Mouse (Mus musculus) cerebellum, adult 11 months (tissue): ENCODE measurements at regions not wholly inside any gene's neighbourhood (a gene's known extent, or its start where the extent isn't known, plus 50 kb on each side); places are given as distances from the start of the nearest gene placed in this dataset.

Experiments used
- DNase-seq: peaks from one replicate; pipeline ENCODE4 v3.0.0; 2022

DNA sequence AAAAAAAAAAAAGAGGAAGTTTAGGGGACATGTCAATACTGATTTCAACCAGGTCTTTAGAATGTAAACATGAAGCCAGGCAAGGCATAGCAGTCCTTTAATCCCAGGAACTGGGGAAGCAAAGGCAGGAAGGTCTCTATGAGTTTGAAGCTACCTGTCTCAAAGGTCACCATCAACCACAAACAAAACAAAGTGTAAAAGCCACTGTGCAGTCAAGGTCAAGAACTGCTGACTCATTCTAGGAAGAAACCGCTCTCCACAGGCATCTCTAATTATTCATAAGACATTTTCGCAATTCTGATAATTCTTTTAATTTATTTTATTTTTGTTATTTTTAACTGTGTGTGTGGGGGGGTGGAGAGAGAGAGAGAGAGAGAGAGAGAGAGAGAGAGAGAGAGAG is 364.0 kb downstream of the Cntnap4 start:
- no peak for DNase-seq

DNA sequence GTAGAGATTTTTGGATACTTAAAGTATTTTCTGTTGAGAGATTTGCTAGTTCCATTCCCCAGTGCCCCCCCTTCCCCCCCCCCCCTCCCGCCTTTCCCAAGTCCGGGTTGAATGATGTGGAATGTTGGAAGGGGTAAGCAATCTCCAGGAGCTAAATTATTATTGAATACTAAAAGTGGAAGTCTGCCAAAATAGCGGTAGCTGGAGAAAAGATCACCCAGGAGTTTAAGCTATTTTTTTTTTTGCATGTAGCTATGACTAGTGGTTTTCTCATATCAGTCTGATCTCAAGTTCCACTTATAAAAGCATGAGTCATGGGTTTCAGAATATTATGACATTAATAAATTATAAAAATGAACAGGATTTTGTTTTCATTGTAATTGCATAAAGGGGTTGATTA is 365.6 kb downstream of the Cntnap4 start:
- no peak for DNase-seq

DNA sequence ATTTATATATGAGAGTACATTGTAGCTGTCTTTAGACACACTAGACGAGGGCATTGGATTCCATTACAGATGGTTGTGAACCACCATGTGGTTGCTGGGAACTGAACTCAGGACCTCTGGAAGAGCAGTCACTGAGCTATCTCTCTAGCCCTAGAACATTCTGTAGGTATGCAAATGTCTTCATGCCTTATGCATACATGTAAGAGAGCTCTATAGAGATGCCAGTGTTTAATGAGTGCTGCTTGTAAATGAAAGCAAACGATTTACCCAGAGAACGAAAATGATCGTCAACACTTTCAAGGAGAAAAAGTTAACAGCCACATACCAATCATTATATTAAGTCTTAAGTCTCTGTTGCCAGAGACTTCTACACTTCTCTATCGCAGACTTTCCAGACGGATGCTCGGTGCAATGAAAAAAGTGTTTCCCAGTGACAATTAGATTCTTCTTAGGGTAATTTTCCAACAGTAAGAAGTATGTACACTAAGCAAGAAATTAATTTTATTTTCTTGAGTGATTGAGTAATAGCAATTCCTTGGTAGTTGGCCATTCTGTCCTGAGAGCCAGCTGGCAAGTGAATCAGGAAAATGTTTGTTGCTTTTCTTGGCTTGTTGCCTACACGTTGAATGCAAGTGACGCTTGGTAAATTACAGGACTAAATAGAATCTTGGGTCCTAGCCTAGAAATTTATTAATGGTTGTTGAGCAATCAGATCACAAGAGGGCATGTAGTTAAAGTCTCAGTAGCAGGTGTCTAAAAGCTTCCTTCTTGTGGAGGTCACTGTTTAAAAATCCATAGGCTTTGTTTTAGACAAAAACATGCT is 366.3 kb downstream of the Cntnap4 start:
- DNase-seq: peak; percentile 15

- peak; percentile 77 for DNase-seq
Measured at GRCm38 (mm10) chr8:112972418-112972817, 402.6 kb downstream of the Cntnap4 start.

DNA sequence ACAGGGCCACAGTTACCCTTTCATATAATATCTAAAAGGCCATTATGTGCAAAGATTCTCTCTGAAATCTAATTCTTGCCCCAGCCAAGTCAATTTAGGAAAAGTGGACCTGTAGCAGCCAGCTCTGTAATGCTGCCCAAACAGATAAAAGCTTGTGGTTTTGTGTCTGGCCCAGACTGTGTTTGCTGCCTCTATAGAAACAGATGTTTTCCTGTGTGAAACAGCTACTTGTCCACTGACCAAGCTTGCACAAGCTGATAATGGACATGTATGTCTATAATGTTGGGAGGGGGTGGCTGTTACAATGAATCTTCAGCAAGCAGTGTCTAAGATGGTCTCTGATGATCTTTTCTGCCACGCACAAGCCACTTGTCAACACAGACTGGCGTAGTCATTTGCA is 405.9 kb downstream of the Cntnap4 start:
- no peak for DNase-seq

GRCm38 (mm10) chr8:112976312-112976711 is 406.5 kb downstream of the Cntnap4 start:
- no peak for DNase-seq

DNA sequence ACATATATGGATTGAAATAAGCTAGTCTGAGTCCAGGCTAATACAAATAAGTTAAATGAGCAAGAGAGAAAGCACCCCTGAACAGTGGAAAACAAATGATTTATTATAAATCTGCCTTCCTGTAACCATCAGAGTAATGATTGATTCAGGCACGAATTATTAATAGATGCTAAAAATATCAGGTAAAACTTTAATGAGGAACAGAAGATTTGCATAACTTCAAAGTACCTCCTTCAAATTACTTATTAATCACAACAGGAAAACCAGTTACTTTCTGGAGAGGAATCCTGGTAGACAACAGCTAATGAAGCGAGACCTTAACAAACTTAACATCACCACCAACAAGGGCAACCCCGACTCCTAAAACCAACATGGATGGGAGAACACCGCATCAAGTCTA is 423.9 kb downstream of the Cntnap4 start:
- no peak for DNase-seq

DNA sequence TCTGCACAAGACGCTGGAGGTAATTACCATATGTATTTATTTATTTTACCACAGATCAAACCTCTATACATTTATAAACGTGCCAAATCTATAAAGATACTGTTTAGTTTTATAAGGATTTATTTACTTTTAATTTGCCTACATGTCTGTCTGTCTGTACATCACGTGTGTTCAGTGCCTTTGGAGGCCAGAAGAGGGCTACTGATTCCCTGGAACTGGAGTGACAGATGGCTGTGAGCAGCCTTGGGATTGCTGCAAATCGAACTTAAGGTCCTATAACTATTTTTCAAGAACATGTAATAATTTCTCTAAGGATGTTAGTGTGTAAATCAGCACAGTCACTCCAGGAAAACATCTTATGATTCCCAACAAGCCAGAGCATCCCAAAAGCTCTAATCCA is 437.5 kb downstream of the Cntnap4 start:
- DNase-seq: no peak

GRCm38 (mm10) chr8:113028880-113029279 is 459.0 kb downstream of the Cntnap4 start:
- DNase-seq: no peak

- no peak for DNase-seq
Measured at GRCm38 (mm10) chr8:113051770-113052473, 482.1 kb downstream of the Cntnap4 start.

DNA sequence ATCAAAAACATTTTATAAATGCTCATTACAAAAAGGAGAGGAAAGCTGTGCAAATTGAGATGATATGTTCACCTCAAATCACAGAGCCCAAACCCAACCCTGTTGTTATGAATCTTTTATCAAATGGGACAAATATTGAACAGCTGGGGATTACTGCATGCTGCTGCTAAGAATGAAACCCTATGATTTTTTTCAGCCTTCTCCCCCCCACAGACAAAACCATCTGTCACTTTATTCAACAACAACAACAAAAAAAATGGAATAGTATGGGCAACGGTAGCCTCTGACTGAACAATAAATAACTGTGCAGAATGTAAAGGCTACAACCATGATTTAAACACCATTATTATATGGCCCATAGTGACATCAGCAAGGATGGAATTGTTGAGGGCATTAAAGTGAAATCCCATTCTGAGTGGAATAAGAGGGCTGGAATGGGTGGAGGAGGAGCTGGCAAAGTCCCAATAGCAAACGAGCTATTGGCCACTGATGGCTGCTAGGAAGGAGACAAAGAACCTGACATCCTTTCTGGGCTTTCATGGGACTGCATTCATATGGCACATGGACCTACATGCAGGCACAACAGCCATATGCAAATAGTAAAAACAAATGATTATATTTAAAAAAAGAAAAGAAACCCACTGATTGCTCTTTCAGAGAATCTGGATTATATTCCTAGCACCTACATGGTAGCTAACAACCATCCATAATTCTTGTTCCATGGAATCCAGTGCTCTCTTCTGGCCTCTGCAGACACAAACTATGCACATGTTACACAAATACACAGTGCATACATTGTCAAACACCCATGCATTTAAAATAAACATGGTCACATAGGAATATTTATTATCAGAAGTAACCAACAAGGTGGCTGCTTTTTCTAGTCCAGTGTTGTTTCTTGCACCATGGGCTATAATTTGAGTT is 495.7 kb downstream of the Cntnap4 start:
- DNase-seq: peak; percentile 8

GRCm38 (mm10) chr8:113066170-113066708 is 496.4 kb downstream of the Cntnap4 start:
- DNase-seq: no peak

- no peak for DNase-seq
Measured at GRCm38 (mm10) chr8:113083976-113084375, 514.1 kb downstream of the Cntnap4 start.

DNA sequence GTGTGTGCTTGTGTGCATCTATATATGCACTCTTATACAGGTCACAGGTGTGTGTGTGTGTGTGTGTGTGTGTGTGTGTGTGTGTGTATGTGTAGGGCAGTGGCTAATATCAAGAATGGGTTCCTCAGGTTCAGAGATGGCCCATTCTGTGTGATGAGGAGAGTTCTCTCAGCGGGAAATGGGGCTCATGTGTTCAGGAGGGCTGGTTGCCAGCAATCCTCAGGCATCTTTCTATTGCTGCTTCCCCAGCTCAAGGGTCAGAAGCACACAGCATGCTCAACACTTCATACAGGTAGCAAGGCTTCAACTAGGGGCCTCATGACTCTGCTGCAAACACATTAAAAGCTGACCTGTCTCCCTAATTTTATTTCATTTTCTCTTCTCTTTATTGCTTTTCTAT is 517.7 kb downstream of the Cntnap4 start:
- DNase-seq: no peak

- no peak for DNase-seq
Measured at GRCm38 (mm10) chr8:113111665-113112064, 523.7 kb upstream of the Mon1b start.

DNA sequence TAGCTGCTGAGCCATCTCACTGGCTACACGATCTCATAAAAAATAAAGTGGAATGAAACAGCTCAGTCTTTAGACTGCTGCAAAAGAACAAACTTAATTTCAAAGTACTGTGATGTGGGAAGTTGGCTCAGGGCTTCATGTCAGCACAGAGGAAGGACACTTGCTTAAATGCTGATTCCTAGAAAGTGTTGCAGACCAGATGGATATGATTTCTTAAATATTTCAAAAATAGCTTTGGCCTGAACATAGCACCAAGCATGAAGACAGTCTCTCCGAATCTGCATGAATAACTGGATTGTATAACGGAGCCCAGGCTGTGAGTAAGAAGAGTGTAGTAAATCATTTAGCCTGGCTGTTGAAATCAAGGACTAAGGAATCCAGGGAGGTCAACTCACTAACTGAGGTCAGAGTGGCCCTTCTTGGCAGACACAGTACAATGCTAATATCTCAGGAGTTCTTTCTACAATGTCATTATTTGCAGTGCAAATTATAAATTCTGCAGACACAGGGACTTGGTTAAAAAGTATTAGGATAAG is 521.2 kb upstream of the Mon1b start:
- DNase-seq: no peak

- no peak for DNase-seq
Measured at GRCm38 (mm10) chr8:113117241-113117640, 518.1 kb upstream of the Mon1b start.

GRCm38 (mm10) chr8:113125586-113125985 is 509.8 kb upstream of the Mon1b start:
- DNase-seq: no peak

- DNase-seq: peak; percentile 24
Measured at GRCm38 (mm10) chr8:113137361-113137760, 498.0 kb upstream of the Mon1b start.

DNA sequence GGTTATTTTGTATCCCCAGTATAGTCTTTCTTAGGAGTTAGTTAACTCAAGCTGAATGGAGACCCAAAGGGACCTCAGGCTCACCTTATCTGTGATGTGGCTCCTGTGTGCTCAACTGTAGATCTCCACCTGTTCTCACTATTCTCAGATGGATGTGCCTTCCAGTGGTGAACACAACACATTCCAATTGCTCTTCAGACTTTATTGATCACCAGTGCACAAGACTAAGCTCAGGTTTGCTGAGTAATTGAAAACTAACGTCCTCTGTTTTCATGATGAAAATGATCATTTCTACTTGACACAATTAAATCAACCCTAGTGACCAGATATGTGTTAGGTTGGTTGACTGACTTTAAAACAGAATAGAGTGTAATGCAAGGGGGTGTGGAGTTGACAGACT is 495.4 kb upstream of the Mon1b start:
- DNase-seq: no peak

GRCm38 (mm10) chr8:113141131-113141530 is 494.3 kb upstream of the Mon1b start:
- DNase-seq: no peak

- DNase-seq: no peak
Measured at GRCm38 (mm10) chr8:113176591-113176990, 458.8 kb upstream of the Mon1b start.

DNA sequence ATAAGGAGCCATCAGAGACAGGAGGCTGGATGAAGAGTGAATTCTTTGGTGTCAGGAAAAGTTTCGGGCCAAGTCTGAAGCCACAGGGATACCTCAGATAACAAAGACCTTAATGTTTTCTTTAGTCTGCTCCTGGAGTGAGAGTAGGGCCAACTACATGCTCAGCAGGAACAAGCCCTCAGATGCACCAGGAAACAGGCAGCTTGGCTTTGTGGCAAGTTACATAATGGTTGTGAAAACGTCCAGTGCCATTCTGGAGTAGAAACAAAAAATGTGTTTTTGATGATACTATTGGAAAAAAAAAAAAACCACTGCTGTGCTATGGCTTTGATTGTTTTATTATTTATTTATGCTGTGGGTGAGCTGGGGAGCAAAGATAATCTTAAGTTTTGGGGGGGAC is 452.2 kb upstream of the Mon1b start:
- DNase-seq: no peak
